Mouse (Mus musculus) heart, adult 2 months (tissue): Measurements from ENCODE around the gene Rab3d.

Source experiments
- CTCF ChIP-seq: fragments of 200-600 bp; IDR thresholded peaks from 2 replicates; pipeline ENCODE4 v1.8.1; 2022; ENCODE audit warnings: antibody characterized with exemption, mild to moderate bottlenecking, moderate library complexity
- EP300 ChIP-seq: fragments of 200-500 bp; IDR thresholded peaks from 2 replicates; pipeline ENCODE4 v1.6.1; 2011; ENCODE audit warnings: low read depth, low read length, control low read depth; ENCODE audit not compliant: insufficient read depth

DNA sequence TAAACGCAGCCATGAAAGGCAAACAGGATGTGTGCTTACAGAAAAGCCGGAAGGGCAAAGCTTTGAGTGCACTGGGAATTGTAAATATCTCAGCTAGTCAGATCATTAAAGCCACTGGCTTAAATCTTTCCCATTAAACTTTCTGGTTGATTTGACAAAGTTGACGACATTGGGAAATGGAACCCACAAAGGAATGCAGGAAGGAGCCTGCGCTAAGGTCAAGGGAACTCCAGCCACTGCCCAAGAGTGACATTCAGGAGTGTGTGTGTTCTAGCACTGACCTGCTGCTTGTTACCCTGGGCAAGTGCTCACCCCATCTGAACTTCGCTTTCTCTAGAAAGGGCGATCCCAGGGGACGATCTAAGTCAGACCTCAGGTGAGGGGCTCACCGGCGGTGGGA is 42.1 kb upstream of the Rab3d start:
- TF ChIP-seq CTCF (no peak), EP300 (no peak)
